In the genomic region with DNA sequence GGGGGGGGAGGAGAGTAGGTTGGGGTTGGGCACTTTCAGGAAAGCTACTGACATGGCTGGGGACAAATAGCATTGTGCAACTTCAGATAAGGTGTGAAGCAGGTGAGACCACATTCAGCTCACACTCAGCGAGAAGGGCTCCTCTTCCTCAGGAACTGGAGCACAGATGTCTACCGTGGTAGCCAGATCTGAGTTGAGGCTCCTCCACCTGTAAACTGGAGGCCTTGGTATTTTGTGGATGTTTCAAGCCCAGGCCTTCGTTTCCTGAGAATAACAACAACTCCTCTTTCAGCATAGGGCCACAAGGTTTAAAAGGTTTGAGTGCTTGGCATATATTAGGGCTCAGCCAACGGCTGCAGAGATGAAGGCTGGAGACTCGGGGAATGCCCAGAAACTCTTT, we compare ENCODE assay signal across 23 mouse cellular contexts.
DNase-seq lines count a peak whose midpoint lies in the region; ATAC-seq lines count a peak whose summit lies in the region.
"Had no signal": no experiment of that assay in that cellular context is flagged by ENCODE, and none has a peak within 500 bp of the region (broad histone marks: within the 10 kb centered on the region; RNA-seq: fewer than 3 reads in every experiment).

No protein-coding gene starts in this region.

- no peaks in the 10 kb centered on the region for H3K36me3 ChIP-seq in megakaryocyte, embryonic 14.5 days (replicated peaks; ENCODE audit: low read length)
- H3K36me3 ChIP-seq: embryonic facial prominence, embryonic 15.5 days; forebrain, embryonic 10.5 days; heart, embryonic 10.5 days; hindbrain, embryonic 12.5 days had no signal

- DNase-seq in thymus, postnatal 25 days: peak; percentile 39
- DNase-seq in thymus, adult 18-20 months: no peak
- peak; percentile 77 for DNase-seq in induced T-regulatory cell, adult 2 months (ENCODE audit: low read depth)
- no peak for DNase-seq in retina, embryonic 14.5 days (ENCODE audit: low spot score)
- DNase-seq in natural killer cell, adult 2 months (ENCODE audit: low spot score in 2 of 2): no peak
- DNase-seq in urinary bladder, postnatal 10 days (ENCODE audit: low spot score): no peak
- DNase-seq: adrenal gland, adult 8-10 months; adrenal gland, postnatal 36 days; cerebellum, adult 11 months; cerebellum, adult 8-10 months; cerebellum, postnatal 14 days; embryo, embryonic 11 days; gastrocnemius, postnatal 10 days; heart, postnatal 4 days had no signal

- peaks cover 7% of the 10 kb centered on the region for H3K9me3 ChIP-seq in megakaryocyte, embryonic 14.5 days
- H3K9me3 ChIP-seq: embryonic facial prominence, embryonic 15.5 days; forebrain, embryonic 10.5 days; heart, embryonic 10.5 days; hindbrain, embryonic 12.5 days had no signal

- H3K4me1 ChIP-seq in megakaryocyte, embryonic 14.5 days: peaks cover 63% of the 10 kb centered on the region

- peaks cover 88% of the 10 kb centered on the region for H3K27me3 ChIP-seq in megakaryocyte, embryonic 14.5 days (replicated peaks)

- ATAC-seq in megakaryocyte, adult 5-6 weeks (ENCODE audit: poor library complexity, severe bottlenecking): no peak
- ATAC-seq: forebrain, embryonic 14.5 days; hindbrain, embryonic 16.5 days had no signal

- H3K4me3 ChIP-seq in megakaryocyte, embryonic 14.5 days (replicated peaks): peak overlapping the region; percentile 80
- H3K4me3 ChIP-seq: embryonic facial prominence, embryonic 15.5 days; erythroblast, embryonic 14.5 days; forebrain, embryonic 10.5 days; heart, embryonic 10.5 days; hindbrain, embryonic 12.5 days had no signal

Comparison
In these comparisons a context has a peak if more than half of its experiments do, and no peak if none do; other contexts are left out.
1. DNase-seq: peak in thymus, postnatal 25 days (single experiment) and induced T-regulatory cell, adult 2 months (single experiment); none in thymus, adult 18-20 months (0 of 2), retina, embryonic 14.5 days (single experiment), natural killer cell, adult 2 months (0 of 2) and urinary bladder, postnatal 10 days (single experiment).